Mouse (Mus musculus) right cerebral cortex, postnatal 4 days (tissue): ENCODE results near the gene Armcx3.
"Not testable (repeated sequence)": the region's sequence is repeated elsewhere in the genome, so short reads cannot be mapped to it uniquely, and the experiment has no call there.

ENCODE experiments used
- DNase-seq: peaks from one replicate; pipeline ENCODE4 v3.0.0-alpha.2; 2022

Gene Armcx3

GRCm38 (mm10) chrX:134756434-134757292 lies at the start of gene Armcx3:
TSS of gene Armcx3 (plus strand) at chrX:134756595.
- peak; percentile 56 for DNase-seq

- DNase-seq, result no peak
Observed at GRCm38 (mm10) chrX:134716863-134717262, 39.5 kb upstream of the Armcx3 start.

GRCm38 (mm10) chrX:134717752-134718308 lies 38.6 kb upstream of the Armcx3 start, which contains the start of gene Armcx1:
TSS of gene Armcx1 (plus strand) at chrX:134717963.
- DNase-seq, result peak; percentile 52

GRCm38 (mm10) chrX:134718524-134718923 lies 37.9 kb upstream of the Armcx3 start:
- DNase-seq, result peak; percentile 65

GRCm38 (mm10) chrX:134723762-134724161 lies 32.6 kb upstream of the Armcx3 start:
- DNase-seq, result not testable (repeated sequence)

- DNase-seq, result no peak
Observed at GRCm38 (mm10) chrX:134729778-134730177, 26.6 kb upstream of the Armcx3 start.

GRCm38 (mm10) chrX:134737796-134738195 lies 18.6 kb upstream of the Armcx3 start:
- no peak for DNase-seq

GRCm38 (mm10) chrX:134739160-134739559 lies 17.2 kb upstream of the Armcx3 start:
- no peak for DNase-seq

- no peak for DNase-seq
Observed at GRCm38 (mm10) chrX:134741862-134742261, 14.5 kb upstream of the Armcx3 start.

- peak; percentile 21 for DNase-seq
Observed at GRCm38 (mm10) chrX:134746459-134746858, 9.9 kb upstream of the Armcx3 start.

GRCm38 (mm10) chrX:134750764-134751592 lies 5.4 kb upstream of the Armcx3 start, which contains the start of gene Armcx6:
TSS of gene Armcx6 (minus strand) at chrX:134751417.
- peak; percentile 64 for DNase-seq

- no peak for DNase-seq
Observed at GRCm38 (mm10) chrX:134751910-134752309, 4.5 kb upstream of the Armcx3 start.

- no peak for DNase-seq
Observed at GRCm38 (mm10) chrX:134752584-134752983, 3.8 kb upstream of the Armcx3 start.

GRCm38 (mm10) chrX:134757293-134757995 lies 1.0 kb downstream of the Armcx3 start:
- DNase-seq, result no peak

GRCm38 (mm10) chrX:134763428-134764198 lies 7.2 kb downstream of the Armcx3 start:
- DNase-seq, result not testable (repeated sequence)

GRCm38 (mm10) chrX:134787728-134788127 lies 31.3 kb downstream of the Armcx3 start:
- no peak for DNase-seq

- peak; percentile 58 for DNase-seq
Observed at GRCm38 (mm10) chrX:134807833-134808754, 51.7 kb downstream of the Armcx3 start.

GRCm38 (mm10) chrX:134808755-134809224 lies 52.4 kb downstream of the Armcx3 start, which contains the start of gene Armcx2:
TSS of gene Armcx2 (minus strand) at chrX:134809221.
- peak; percentile 47 for DNase-seq
